22 mouse cellular contexts compared by ENCODE assay signal in the genomic region with DNA sequence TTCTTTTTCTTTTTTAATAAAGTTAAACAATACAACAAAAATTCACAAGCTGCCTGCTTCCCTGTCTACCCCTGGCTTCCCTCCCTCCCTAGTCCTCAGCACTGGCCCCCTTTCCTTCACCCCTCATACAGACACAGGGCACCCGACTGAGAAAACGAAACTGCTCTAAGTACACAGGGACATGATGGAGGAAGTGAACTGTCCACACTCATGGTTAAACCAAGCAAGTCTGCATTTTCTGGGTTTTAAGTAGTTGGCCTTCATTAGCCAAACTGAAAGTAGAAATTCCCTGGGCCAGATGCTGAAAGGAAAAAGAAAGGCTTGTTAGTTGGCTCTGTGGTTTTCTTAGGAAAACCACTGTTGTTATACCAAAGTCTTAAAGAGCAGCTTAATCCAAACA. TPM values are rescaled to one million over a fixed set of nuclear protein-coding genes. Genes with fewer than 3 reads are reported as not detected.
DNase-seq lines count a peak whose midpoint lies in the region; ATAC-seq and TF ChIP-seq lines count a peak whose summit lies in the region.
"Had no signal": no experiment of that assay in that cellular context is flagged by ENCODE, and none has a peak within 500 bp of the region (broad histone marks: within the 10 kb centered on the region; RNA-seq: fewer than 3 reads in every experiment).

No protein-coding gene starts in this region.

- peak; percentile 78 for DNase-seq in heart, adult 11 months
- DNase-seq in thymus, adult 2 months = no peak
- DNase-seq in thymus, adult 18-20 months = no peak
- no peak for DNase-seq in embryonic facial prominence, embryonic 10.5 days (ENCODE audit: low spot score)
- DNase-seq: adrenal gland, postnatal 36 days; cerebellum, adult 11 months; cerebellum, adult 9-11 months; kidney, adult 9 months; kidney, postnatal 25 days; lung, postnatal 36 days had no signal

- no peak for ATAC-seq in heart, embryonic 11.5 days (replicated peaks; ENCODE audit: insufficient number of reproducible peaks, low FRiP score, low TSS enrichment)
- peak; percentile 43; the same call in 1 of the 2 replicates for ATAC-seq in granulocyte monocyte progenitor cell, adult 5-6 weeks (replicated peaks; ENCODE audit: poor library complexity, severe bottlenecking)
- no peak for ATAC-seq in megakaryocyte progenitor cell, adult 5-6 weeks (replicated peaks; ENCODE audit: poor library complexity)
- ATAC-seq: Patski had no signal

- H3K9ac ChIP-seq in heart, embryonic 11.5 days (ENCODE audit: low read depth, low read length) = no peak overlapping the region
- H3K9ac ChIP-seq: hindbrain, embryonic 13.5 days; liver, embryonic 14.5 days; lung, embryonic 15.5 days; neural tube, embryonic 15.5 days had no signal

- no peak overlapping the region for H3K27ac ChIP-seq in heart, embryonic 11.5 days (ENCODE audit: low read depth, low read length)
- H3K27ac ChIP-seq in thymus, adult 2 months (ENCODE audit: control insufficient read depth, insufficient read depth, low read length) = peak overlapping the region; percentile 94
- H3K27ac ChIP-seq in small intestine, adult 2 months (ENCODE audit: insufficient read depth, low read depth, low read length) = peak overlapping the region; percentile 6; the same call in 1 of the 2 replicates
- no peak overlapping the region for H3K27ac ChIP-seq in embryonic facial prominence, embryonic 10.5 days (replicated peaks)
- H3K27ac ChIP-seq: liver, embryonic 14.5 days; lung, embryonic 15.5 days; midbrain, embryonic 10.5 days; neural tube, embryonic 15.5 days had no signal

- no peak for TF ChIP-seq CTCF in thymus, adult 2 months (IDR thresholded peaks at IDR 0.05; ENCODE audit: borderline replicate concordance, control insufficient read depth, extremely low read depth, insufficient read depth, low read length, poor library complexity)
- TF ChIP-seq CTCF in small intestine, adult 2 months (IDR thresholded peaks at IDR 0.05; ENCODE audit: extremely low read depth, insufficient read length, insufficient replicate concordance, low read depth, low read length) = no peak

- TF ChIP-seq POLR2A in thymus, adult 2 months (IDR thresholded peaks at IDR 0.05; ENCODE audit: control insufficient read depth, extremely low read depth, insufficient read depth, low read length, poor library complexity) = no peak
- TF ChIP-seq POLR2A in small intestine, adult 2 months (IDR thresholded peaks at IDR 0.05; ENCODE audit: low read depth, low read length) = no peak

- H3K4me2 ChIP-seq in heart, embryonic 11.5 days = no peak overlapping the region
- H3K4me2 ChIP-seq: heart, embryonic 13.5 days; hindbrain, embryonic 13.5 days; lung, embryonic 15.5 days; neural tube, embryonic 15.5 days had no signal

- H3K4me1 ChIP-seq in heart, embryonic 11.5 days (ENCODE audit: control insufficient read depth, insufficient read depth, low read length) = peaks cover 6% of the 10 kb centered on the region; the same call in 1 of the 2 replicates
- peaks cover 74% of the 10 kb centered on the region for H3K4me1 ChIP-seq in thymus, adult 2 months (replicated peaks; ENCODE audit: control insufficient read depth, insufficient read depth, low read length)
- H3K4me1 ChIP-seq in small intestine, adult 2 months (ENCODE audit: control insufficient read depth, insufficient read depth, insufficient read length, low read length) = peaks cover 7% of the 10 kb centered on the region
- H3K4me1 ChIP-seq in embryonic facial prominence, embryonic 10.5 days = no peaks in the 10 kb centered on the region
- H3K4me1 ChIP-seq: lung, embryonic 15.5 days; midbrain, embryonic 10.5 days had no signal

- no peaks in the 10 kb centered on the region for H3K27me3 ChIP-seq in heart, embryonic 11.5 days (ENCODE audit: control insufficient read depth, insufficient read depth, low read length)
- H3K27me3 ChIP-seq in thymus, adult 2 months (ENCODE audit: control insufficient read depth, insufficient read depth, low read length) = no peaks in the 10 kb centered on the region
- no peaks in the 10 kb centered on the region for H3K27me3 ChIP-seq in small intestine, adult 2 months (ENCODE audit: control insufficient read depth, insufficient read depth, low read length)
- no peaks in the 10 kb centered on the region for H3K27me3 ChIP-seq in embryonic facial prominence, embryonic 10.5 days (replicated peaks; ENCODE audit: low read depth, poor library complexity, severe bottlenecking)
- H3K27me3 ChIP-seq: heart, embryonic 13.5 days; hindbrain, embryonic 13.5 days; lung, embryonic 15.5 days; neural tube, embryonic 15.5 days; Patski had no signal

- peaks cover 70% of the 10 kb centered on the region for H3K36me3 ChIP-seq in heart, embryonic 11.5 days (ENCODE audit: control insufficient read depth, insufficient read depth, low read length)
- peaks cover 58% of the 10 kb centered on the region for H3K36me3 ChIP-seq in thymus, adult 2 months (ENCODE audit: control insufficient read depth, insufficient read depth, low read length)
- peaks cover 77% of the 10 kb centered on the region for H3K36me3 ChIP-seq in small intestine, adult 2 months (ENCODE audit: control insufficient read depth, insufficient read depth, low read length)
- peaks cover 100% of the 10 kb centered on the region for H3K36me3 ChIP-seq in embryonic facial prominence, embryonic 10.5 days (replicated peaks)

- no peaks in the 10 kb centered on the region for H3K9me3 ChIP-seq in heart, embryonic 11.5 days (replicated peaks; ENCODE audit: control insufficient read depth, low read length)
- H3K9me3 ChIP-seq in embryonic facial prominence, embryonic 10.5 days = no peaks in the 10 kb centered on the region
- H3K9me3 ChIP-seq: G1E; heart, embryonic 13.5 days; hindbrain, embryonic 13.5 days; lung, embryonic 15.5 days; midbrain, embryonic 10.5 days; neural tube, embryonic 15.5 days had no signal

- no peak overlapping the region for H3K4me3 ChIP-seq in heart, embryonic 11.5 days (ENCODE audit: low read depth, low read length)
- H3K4me3 ChIP-seq in thymus, adult 2 months (ENCODE audit: control insufficient read depth, insufficient read depth, low read length) = peak overlapping the region; percentile 9; the same call in 1 of the 2 replicates
- H3K4me3 ChIP-seq in small intestine, adult 2 months (ENCODE audit: low read depth, low read length) = no peak overlapping the region
- no peak overlapping the region for H3K4me3 ChIP-seq in embryonic facial prominence, embryonic 10.5 days
- H3K4me3 ChIP-seq: heart, embryonic 13.5 days; hindbrain, embryonic 13.5 days; lung, embryonic 15.5 days; midbrain, embryonic 10.5 days; neural tube, embryonic 15.5 days had no signal

- WGBS in heart, embryonic 11.5 days (ENCODE audit: insufficient replicate concordance) = 92% methylated on average over 2 of the region's 2 CpGs
- 4% methylated on average over 2 of the region's 2 CpGs for WGBS in thymus, adult 2 months
- 38% methylated on average over 2 of the region's 2 CpGs for WGBS in small intestine, adult 2 months
- 93% methylated on average over 2 of the region's 2 CpGs for WGBS in embryonic facial prominence, embryonic 10.5 days

RNA-seq across cellular contexts. Expression of a gene that starts 8.1 kb away (rescaled TPM):
- polyA plus RNA-seq in heart, embryonic 11.5 days (2014; fragmentation: Nextera tagmentation; extraction: Ambion mirVana) = 15.7 and 19.0 TPM in 2 replicates
- 138 and 153 TPM in 2 replicates for polyA plus RNA-seq in thymus, adult 2 months (2012; rRNA removed)
- 27.9 and 31.0 TPM in 2 replicates for total RNA-seq in granulocyte monocyte progenitor cell, adult 5-6 weeks (2014; fragmentation: Nextera tagmentation)
- total RNA-seq in granulocyte monocyte progenitor cell, adult 5-6 weeks (2017) = 16.2 and 20.9 TPM in 2 replicates
- polyA plus RNA-seq in small intestine, adult 2 months (2012; rRNA removed) = 12.1 and 19.4 TPM in 2 replicates
- 21.3 and 25.1 TPM in 2 replicates for polyA plus RNA-seq in embryonic facial prominence, embryonic 10.5 days (2016; fragmentation: Nextera tagmentation; extraction: Ambion mirVana)
- 6.9 and 8.2 TPM in 2 replicates for total RNA-seq in megakaryocyte progenitor cell, adult 5-6 weeks (2015)
- total RNA-seq in megakaryocyte progenitor cell, adult 5-6 weeks (2017) = 16.2 and 21.7 TPM in 2 replicates

RNA-seq across cellular contexts. Expression of a gene that starts 36.2 kb away (rescaled TPM):
- 65.4 and 66.9 TPM in 2 replicates for polyA plus RNA-seq in heart, embryonic 11.5 days (2014; fragmentation: Nextera tagmentation; extraction: Ambion mirVana)
- 64.6 and 68.4 TPM in 2 replicates for polyA plus RNA-seq in thymus, adult 2 months (2012; rRNA removed)
- 30.0 and 34.2 TPM in 2 replicates for total RNA-seq in granulocyte monocyte progenitor cell, adult 5-6 weeks (2014; fragmentation: Nextera tagmentation)
- total RNA-seq in granulocyte monocyte progenitor cell, adult 5-6 weeks (2017) = 14.2 and 16.9 TPM in 2 replicates
- 85.2 and 134 TPM in 2 replicates for polyA plus RNA-seq in small intestine, adult 2 months (2012; rRNA removed)
- polyA plus RNA-seq in embryonic facial prominence, embryonic 10.5 days (2016; fragmentation: Nextera tagmentation; extraction: Ambion mirVana) = 77.2 and 81.4 TPM in 2 replicates
- 17.0 and 22.2 TPM in 2 replicates for total RNA-seq in megakaryocyte progenitor cell, adult 5-6 weeks (2015)
- total RNA-seq in megakaryocyte progenitor cell, adult 5-6 weeks (2017) = 9.9 and 16.6 TPM in 2 replicates

RNA-seq across cellular contexts. Expression of a gene that starts 37.1 kb away (rescaled TPM):
- 69.4 and 85.1 TPM in 2 replicates for polyA plus RNA-seq in heart, embryonic 11.5 days (2014; fragmentation: Nextera tagmentation; extraction: Ambion mirVana)
- polyA plus RNA-seq in thymus, adult 2 months (2012; rRNA removed) = 99.8 and 110 TPM in 2 replicates
- 80.5 and 129 TPM in 2 replicates for total RNA-seq in granulocyte monocyte progenitor cell, adult 5-6 weeks (2014; fragmentation: Nextera tagmentation)
- 90.1 and 115 TPM in 2 replicates for total RNA-seq in granulocyte monocyte progenitor cell, adult 5-6 weeks (2017)
- polyA plus RNA-seq in small intestine, adult 2 months (2012; rRNA removed) = 10.6 and 24.8 TPM in 2 replicates
- polyA plus RNA-seq in embryonic facial prominence, embryonic 10.5 days (2016; fragmentation: Nextera tagmentation; extraction: Ambion mirVana) = 272 and 279 TPM in 2 replicates
- 81.2 and 93.3 TPM in 2 replicates for total RNA-seq in megakaryocyte progenitor cell, adult 5-6 weeks (2015)
- 102 and 136 TPM in 2 replicates for total RNA-seq in megakaryocyte progenitor cell, adult 5-6 weeks (2017)

RNA-seq across cellular contexts. Expression of a gene that starts 37.4 kb away (rescaled TPM):
- 0.31 and 1.1 TPM in 2 replicates for polyA plus RNA-seq in heart, embryonic 11.5 days (2014; fragmentation: Nextera tagmentation; extraction: Ambion mirVana)
- polyA plus RNA-seq in thymus, adult 2 months (2012; rRNA removed) = 0.58 and 1.1 TPM in 2 replicates
- 3.7 TPM in 1 of 2 replicates, not detected in the other for total RNA-seq in granulocyte monocyte progenitor cell, adult 5-6 weeks (2014; fragmentation: Nextera tagmentation)
- total RNA-seq in granulocyte monocyte progenitor cell, adult 5-6 weeks (2017) = 0.31 TPM in 1 of 2 replicates, not detected in the other
- polyA plus RNA-seq in small intestine, adult 2 months (2012; rRNA removed) = 0.01 and 0.09 TPM in 2 replicates
- 1.4 and 1.7 TPM in 2 replicates for polyA plus RNA-seq in embryonic facial prominence, embryonic 10.5 days (2016; fragmentation: Nextera tagmentation; extraction: Ambion mirVana)
- 0.05 TPM in 1 of 2 replicates, not detected in the other for total RNA-seq in megakaryocyte progenitor cell, adult 5-6 weeks (2015)
- 0.04 and 0.30 TPM in 2 replicates for total RNA-seq in megakaryocyte progenitor cell, adult 5-6 weeks (2017)

RNA-seq across cellular contexts. Expression of a gene that starts 55.0 kb away (rescaled TPM):
- polyA plus RNA-seq in heart, embryonic 11.5 days (2014; fragmentation: Nextera tagmentation; extraction: Ambion mirVana) = 76.6 and 93.9 TPM in 2 replicates
- 150 and 214 TPM in 2 replicates for polyA plus RNA-seq in thymus, adult 2 months (2012; rRNA removed)
- 93.5 and 98.0 TPM in 2 replicates for total RNA-seq in granulocyte monocyte progenitor cell, adult 5-6 weeks (2014; fragmentation: Nextera tagmentation)
- total RNA-seq in granulocyte monocyte progenitor cell, adult 5-6 weeks (2017) = 101 and 107 TPM in 2 replicates
- polyA plus RNA-seq in small intestine, adult 2 months (2012; rRNA removed) = 14.0 and 21.7 TPM in 2 replicates
- polyA plus RNA-seq in embryonic facial prominence, embryonic 10.5 days (2016; fragmentation: Nextera tagmentation; extraction: Ambion mirVana) = 291 and 321 TPM in 2 replicates
- total RNA-seq in megakaryocyte progenitor cell, adult 5-6 weeks (2015) = 80.4 and 81.7 TPM in 2 replicates
- total RNA-seq in megakaryocyte progenitor cell, adult 5-6 weeks (2017) = 89.1 and 101 TPM in 2 replicates

Comparison
In these comparisons a context has a peak if more than half of its experiments do, and no peak if none do; other contexts are left out.
1. H3K27ac ChIP-seq: peak in thymus, adult 2 months (single experiment) and small intestine, adult 2 months (single experiment); none in heart, embryonic 11.5 days (single experiment) and embryonic facial prominence, embryonic 10.5 days (single experiment).